Mouse (Mus musculus): Measurements from ENCODE around the gene Hoxb3. TPM values are rescaled to one million over a fixed set of nuclear protein-coding genes. Genes with fewer than 3 reads are reported as not detected.

The Hoxb3 gene
- polyA plus RNA-seq (2015; fragmentation: Nextera tagmentation; extraction: Ambion mirVana) = not detected in 2 replicates

DNA sequence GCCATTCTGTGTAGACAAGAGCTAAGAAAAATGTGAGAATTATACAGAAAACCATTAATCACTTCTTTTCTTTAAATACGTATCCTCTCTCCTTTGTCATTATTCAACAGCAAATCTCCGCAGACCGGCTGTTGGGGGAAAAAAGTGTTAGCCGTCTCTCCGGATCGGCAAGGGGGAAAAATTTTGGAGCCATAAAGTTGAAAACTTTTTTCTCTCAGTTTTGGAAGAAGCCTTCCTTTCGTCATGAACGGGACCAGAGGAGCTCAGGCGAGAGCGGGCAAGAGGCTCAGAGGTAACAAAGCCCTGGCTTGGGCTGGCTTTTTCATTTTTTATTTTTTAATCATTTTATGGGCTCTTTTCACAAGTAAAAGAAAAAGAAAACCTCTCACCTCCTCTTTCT, at the start of gene Hoxb3:
TSS of gene Hoxb3 (plus strand) at position 173 of the 400 bp plus-strand sequence.
- H3K27me3 ChIP-seq = peaks cover 99% of the 10 kb centered on the region
- no peak within 1 kb of the TSS for H3K4me2 ChIP-seq (replicated peaks)
- H3K9me3 ChIP-seq = no peaks in the 10 kb centered on the region
- peaks cover 5% of the 10 kb centered on the region for H3K4me1 ChIP-seq
- 2% methylated on average over 10 of the region's 10 CpGs for WGBS
- no peaks in the 10 kb centered on the region for H3K36me3 ChIP-seq
- no peak within 1 kb of the TSS for H3K27ac ChIP-seq (replicated peaks)
- no peak within 1 kb of the TSS for H3K9ac ChIP-seq (replicated peaks)
- H3K4me3 ChIP-seq = no peak within 1 kb of the TSS
- no peak for ATAC-seq (replicated peaks)

DNA sequence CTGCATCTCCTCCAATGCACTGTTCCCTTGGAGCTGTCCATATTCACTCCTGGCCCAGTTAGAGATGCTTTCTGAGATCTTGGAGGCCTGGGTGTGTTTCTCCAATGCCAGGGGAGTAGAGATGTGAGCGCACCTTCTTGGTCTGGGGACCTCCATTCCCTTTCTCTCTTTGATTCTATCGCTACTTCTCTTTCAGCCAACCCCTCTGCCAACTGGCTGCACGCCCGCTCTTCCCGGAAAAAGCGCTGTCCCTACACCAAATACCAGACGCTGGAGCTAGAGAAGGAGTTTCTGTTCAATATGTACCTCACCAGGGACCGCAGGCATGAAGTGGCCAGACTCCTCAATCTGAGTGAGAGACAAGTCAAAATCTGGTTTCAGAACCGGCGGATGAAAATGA, 48.7 kb upstream of the Hoxb3 start:
- H3K27me3 ChIP-seq = peaks cover 100% of the 10 kb centered on the region
- H3K27ac ChIP-seq (replicated peaks) = no peak overlapping the region
- no peak for ATAC-seq (replicated peaks)
- no peak overlapping the region for H3K4me2 ChIP-seq (replicated peaks)
- H3K36me3 ChIP-seq = no peaks in the 10 kb centered on the region
- H3K4me3 ChIP-seq = no peak overlapping the region
- no peak overlapping the region for H3K9ac ChIP-seq (replicated peaks)
- peaks cover 9% of the 10 kb centered on the region; the same call in 1 of the 2 replicates for H3K4me1 ChIP-seq
- 2% methylated on average over 10 of the region's 10 CpGs for WGBS
- no peaks in the 10 kb centered on the region for H3K9me3 ChIP-seq

DNA sequence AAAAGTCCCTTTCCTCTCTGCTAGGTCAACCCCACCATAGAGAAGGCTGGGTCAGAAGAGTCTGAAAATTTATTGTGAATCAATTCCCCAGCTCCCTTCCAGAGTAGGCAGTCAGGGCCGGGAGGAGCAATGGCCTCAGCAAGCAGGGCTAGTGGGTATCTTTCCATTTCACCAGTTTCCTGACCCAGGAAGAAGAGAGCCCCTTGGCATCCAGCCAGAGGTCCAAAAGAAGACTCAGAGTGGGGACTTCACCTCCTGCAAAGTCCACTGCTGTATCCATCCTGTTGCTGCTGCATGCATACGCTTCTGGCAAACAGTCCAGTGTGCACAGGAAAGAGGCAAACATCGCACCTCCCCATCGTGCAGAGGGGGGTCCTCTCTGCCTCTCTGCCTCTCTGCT, 47.2 kb upstream of the Hoxb3 start:
- 7% methylated on average over 4 of the region's 4 CpGs for WGBS
- H3K36me3 ChIP-seq = no peaks in the 10 kb centered on the region
- peaks cover 100% of the 10 kb centered on the region for H3K27me3 ChIP-seq

DNA sequence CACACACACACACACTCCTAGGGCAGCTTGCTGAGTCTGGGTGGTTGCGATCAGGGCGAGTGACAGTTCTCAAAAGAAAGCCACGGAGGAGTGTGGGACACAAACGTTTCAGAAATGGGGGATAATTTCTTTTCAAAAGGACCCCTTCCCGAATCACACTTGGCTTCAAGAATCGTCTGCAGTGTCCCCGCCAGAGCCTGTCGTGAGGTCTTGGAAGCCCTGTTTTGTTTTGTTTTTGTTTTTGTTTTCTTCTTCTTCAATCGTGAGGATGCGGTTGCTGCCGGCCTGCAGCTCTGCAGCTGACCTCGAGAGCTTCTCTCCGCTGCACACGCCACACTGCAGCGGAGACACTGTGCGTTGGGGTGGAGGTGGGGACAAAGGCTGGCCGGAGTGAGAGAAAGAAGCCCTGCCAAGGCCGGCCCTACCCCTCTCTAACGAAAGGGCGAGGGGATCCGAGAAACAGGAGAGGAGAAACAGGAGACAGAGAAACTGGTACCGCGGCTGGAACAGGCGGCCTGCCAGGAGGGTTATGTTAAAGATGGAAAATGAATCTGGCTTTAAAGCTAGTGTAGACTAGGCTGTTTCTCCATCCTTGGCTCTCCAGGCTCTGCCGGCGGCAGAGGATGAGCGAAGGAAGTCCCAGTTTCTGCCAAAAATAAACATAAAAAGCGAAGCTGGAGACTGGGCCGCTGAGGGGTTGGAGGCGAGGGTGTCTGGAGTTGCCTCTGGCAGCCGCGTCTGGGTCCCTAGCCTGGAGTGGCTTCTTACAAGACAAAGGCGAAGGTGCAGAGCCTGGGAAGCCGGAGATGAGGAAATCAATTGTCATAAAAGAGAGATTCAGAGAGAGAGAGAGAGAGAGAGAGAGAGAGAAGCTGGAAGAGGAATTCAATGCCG, 45.7 kb upstream of the Hoxb3 start:
- H3K27ac ChIP-seq (replicated peaks) = no peak overlapping the region
- no peaks in the 10 kb centered on the region for H3K9me3 ChIP-seq
- ATAC-seq (replicated peaks) = no peak
- no peak overlapping the region for H3K4me2 ChIP-seq (replicated peaks)
- 1% methylated on average over 35 of the region's 35 CpGs for WGBS
- H3K4me1 ChIP-seq = peaks cover 2% of the 10 kb centered on the region; the same call in 1 of the 2 replicates
- H3K9ac ChIP-seq (replicated peaks) = no peak overlapping the region
- H3K36me3 ChIP-seq = no peaks in the 10 kb centered on the region
- no peak overlapping the region for H3K4me3 ChIP-seq
- H3K27me3 ChIP-seq = peaks cover 100% of the 10 kb centered on the region

More for the DNA sequence above, 47.2 kb upstream of the Hoxb3 start:
- Histone ChIP-seq H3K4me3 (no peak overlapping the region), H3K4me2 (replicated peaks) (no peak overlapping the region), H3K9ac (replicated peaks) (no peak overlapping the region), H3K4me1 (peaks cover 8% of the 10 kb centered on the region; the same call in 1 of the 2 replicates), H3K27ac (replicated peaks) (no peak overlapping the region), H3K9me3 (no peaks in the 10 kb centered on the region)
- ATAC-seq (replicated peaks) = no peak

DNA sequence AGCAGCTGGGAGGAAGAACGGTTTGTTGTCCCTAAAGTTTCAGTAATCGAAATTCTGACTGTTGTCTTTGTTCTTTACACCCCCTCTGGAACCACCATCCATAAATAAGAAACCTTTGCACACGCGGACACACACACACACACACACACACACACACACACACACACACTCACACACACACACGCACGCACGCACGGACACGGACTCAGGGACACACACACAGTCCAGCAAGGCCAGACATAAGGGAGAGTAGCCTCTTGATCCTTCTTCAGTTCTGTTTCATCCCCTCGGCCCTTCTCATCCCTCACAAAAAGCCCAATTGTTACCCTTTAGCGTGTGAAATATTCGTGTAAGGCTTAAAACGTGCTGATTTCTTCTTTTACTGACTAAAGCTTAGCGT, 44.8 kb upstream of the Hoxb3 start:
- no peaks in the 10 kb centered on the region for H3K9me3 ChIP-seq
- H3K27ac ChIP-seq (replicated peaks) = no peak overlapping the region
- H3K27me3 ChIP-seq = peaks cover 100% of the 10 kb centered on the region
- no peak overlapping the region for H3K9ac ChIP-seq (replicated peaks)
- no peaks in the 10 kb centered on the region for H3K36me3 ChIP-seq
- H3K4me1 ChIP-seq = no peaks in the 10 kb centered on the region
- WGBS = 12% methylated on average over 14 of the region's 14 CpGs
- no peak for ATAC-seq (replicated peaks)
- no peak overlapping the region for H3K4me2 ChIP-seq (replicated peaks)
- H3K4me3 ChIP-seq = no peak overlapping the region

DNA sequence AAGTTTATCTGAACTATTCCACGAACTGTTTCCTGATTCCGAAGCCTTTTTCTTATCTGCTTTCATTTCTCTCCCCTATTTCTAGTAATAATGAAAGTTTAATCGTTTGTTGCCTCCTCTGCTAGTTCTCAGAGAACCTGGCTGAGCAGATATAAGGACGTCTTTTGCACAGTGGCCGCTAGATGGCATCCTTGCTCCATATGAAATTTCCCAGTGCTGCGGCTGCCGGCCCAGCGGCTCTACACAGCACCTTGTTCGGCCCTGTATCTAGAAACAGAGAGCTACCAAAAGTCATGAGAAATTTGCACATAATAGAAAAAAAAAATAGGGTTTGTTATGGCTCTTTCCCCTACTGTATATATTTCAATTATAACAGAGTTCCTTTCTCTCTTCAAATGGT, 44.4 kb upstream of the Hoxb3 start:
- Histone ChIP-seq H3K4me1 (no peaks in the 10 kb centered on the region), H3K36me3 (no peaks in the 10 kb centered on the region), H3K4me3 (no peak overlapping the region), H3K27ac (replicated peaks) (no peak overlapping the region), H3K9me3 (no peaks in the 10 kb centered on the region), H3K9ac (replicated peaks) (no peak overlapping the region), H3K27me3 (peaks cover 100% of the 10 kb centered on the region), H3K4me2 (replicated peaks) (no peak overlapping the region)
- whole genome bisulfite sequencing = under 1% methylated on average over 9 of the region's 9 CpGs
- ATAC-seq (replicated peaks) = no peak; the same call in 1 of the 2 replicates

DNA sequence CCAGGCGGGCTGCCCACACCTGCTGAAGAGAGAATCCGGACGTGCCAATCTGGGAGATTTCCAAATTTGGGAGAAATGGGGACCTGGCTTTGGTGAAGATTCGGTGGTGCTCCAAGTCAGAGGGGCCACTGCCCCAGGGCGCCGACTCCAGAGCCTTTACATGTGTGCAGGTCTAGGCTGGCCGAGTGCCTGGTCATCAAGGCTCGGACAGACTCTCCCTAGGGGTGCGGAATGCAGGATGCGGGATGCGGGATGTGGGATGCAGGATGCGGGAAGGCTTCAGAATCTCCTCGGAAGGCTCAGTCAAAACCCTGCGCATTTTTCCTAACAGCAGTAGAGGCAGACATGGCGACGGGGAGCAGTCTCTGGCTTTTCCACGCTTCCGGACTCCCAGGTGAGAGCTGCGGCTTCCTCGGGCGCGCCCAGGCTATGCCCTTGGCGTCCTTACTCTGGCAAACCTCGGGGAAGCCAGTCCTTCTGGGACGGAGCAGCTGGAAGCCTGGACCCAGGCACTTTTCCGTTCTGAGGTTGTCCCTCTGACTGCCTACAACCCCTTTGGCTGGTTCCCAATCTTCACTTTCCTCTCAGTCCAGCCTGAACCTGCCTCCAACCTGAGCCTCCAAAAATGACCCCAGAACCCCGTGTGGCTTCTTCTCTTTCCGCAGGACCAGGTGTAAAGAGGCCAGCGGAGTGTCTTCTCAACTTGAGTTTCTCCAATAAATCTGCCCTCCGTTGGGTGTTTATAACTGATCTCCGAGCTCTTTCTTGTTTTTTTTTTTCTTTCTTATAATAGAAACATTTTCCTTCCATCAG, 43.5 kb upstream of the Hoxb3 start:
- ATAC-seq (replicated peaks) = no peak
- Histone ChIP-seq H3K4me2 (replicated peaks) (no peak overlapping the region), H3K9me3 (no peaks in the 10 kb centered on the region), H3K27me3 (peaks cover 100% of the 10 kb centered on the region), H3K4me3 (no peak overlapping the region), H3K9ac (replicated peaks) (no peak overlapping the region), H3K27ac (replicated peaks) (no peak overlapping the region), H3K4me1 (peaks cover 8% of the 10 kb centered on the region), H3K36me3 (no peaks in the 10 kb centered on the region)
- 2% methylated on average over 31 of the region's 31 CpGs for WGBS

DNA sequence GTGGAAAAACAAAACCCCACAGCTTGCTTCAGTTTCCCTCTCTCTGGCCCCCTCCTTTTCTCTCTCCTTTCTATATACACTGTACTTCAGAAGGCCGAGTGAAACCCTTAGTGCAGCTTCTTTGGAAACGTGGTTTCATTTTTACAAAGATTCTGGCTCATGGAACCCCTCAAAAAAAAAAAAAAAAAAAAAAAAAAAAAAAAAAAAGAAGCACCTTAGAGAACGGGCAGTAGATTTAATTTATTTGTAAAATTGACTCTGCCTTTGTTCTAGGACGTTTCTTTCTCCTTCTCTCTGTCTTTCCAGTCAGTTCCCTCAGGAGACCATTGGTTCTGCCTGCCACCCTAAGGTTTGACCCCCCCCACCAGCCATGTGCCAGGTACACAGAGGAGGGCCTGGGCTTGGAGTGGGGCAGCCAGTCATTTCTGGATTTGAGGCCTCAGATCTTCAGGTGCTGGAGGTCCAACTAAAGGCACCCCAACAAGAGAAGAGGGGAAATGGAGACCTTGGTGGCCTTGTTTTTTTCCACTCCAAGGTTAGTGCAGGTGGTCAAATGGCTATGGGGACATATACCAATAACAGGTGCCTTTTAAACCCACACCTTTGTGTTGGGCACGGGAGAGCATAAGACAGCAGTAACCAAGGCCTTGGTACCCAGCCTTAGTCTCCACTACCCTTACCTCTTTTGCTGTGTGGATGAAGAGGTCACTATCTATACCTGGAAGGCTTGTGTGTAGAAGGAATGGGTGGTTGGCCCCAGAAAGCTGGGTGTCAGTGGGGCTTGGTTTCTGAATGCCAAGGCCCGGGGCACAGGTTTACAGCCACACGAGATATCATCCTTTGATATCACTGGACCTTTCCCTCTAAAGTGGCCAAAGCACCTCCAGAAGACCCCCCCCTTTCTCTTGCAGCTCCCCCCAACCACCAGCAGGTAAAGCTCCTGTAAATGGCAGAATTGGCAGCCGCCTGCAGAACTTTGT, 42.4 kb upstream of the Hoxb3 start:
- H3K36me3 ChIP-seq = no peaks in the 10 kb centered on the region
- H3K9ac ChIP-seq (replicated peaks) = no peak overlapping the region
- no peak overlapping the region for H3K4me3 ChIP-seq
- no peak for ATAC-seq (replicated peaks)
- H3K4me1 ChIP-seq = peaks cover 9% of the 10 kb centered on the region
- H3K27me3 ChIP-seq = peaks cover 98% of the 10 kb centered on the region
- no peak overlapping the region for H3K27ac ChIP-seq (replicated peaks)
- H3K9me3 ChIP-seq = no peaks in the 10 kb centered on the region
- no peak overlapping the region for H3K4me2 ChIP-seq (replicated peaks)
- WGBS = 8% methylated on average over 8 of the region's 8 CpGs

DNA sequence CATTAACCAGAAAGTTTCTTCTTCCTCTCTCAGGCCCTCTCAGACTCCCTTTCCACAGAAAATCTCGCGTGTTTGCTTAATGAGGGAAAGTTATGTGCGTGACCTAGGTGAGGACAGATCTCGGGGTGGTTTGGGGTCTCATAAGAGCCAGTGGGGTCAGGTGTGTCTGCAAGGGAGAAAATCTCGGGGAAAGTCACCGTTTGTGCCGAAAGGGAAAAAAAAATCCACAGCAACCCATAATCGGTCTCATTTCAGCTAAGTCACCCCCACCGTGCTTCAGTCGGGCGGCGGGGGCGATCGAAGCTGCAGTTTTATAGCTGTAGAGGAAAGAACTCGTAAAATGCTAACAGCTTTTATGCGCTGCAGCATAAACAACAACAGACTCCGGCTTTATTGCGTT, 41.7 kb upstream of the Hoxb3 start:
- Histone ChIP-seq H3K9me3 (no peaks in the 10 kb centered on the region), H3K36me3 (no peaks in the 10 kb centered on the region), H3K4me2 (replicated peaks) (no peak overlapping the region), H3K27me3 (peaks cover 98% of the 10 kb centered on the region), H3K4me3 (no peak overlapping the region), H3K27ac (replicated peaks) (no peak overlapping the region), H3K9ac (replicated peaks) (no peak overlapping the region), H3K4me1 (peaks cover 9% of the 10 kb centered on the region)
- ATAC-seq (replicated peaks) = no peak
- WGBS = 3% methylated on average over 18 of the region's 18 CpGs

DNA sequence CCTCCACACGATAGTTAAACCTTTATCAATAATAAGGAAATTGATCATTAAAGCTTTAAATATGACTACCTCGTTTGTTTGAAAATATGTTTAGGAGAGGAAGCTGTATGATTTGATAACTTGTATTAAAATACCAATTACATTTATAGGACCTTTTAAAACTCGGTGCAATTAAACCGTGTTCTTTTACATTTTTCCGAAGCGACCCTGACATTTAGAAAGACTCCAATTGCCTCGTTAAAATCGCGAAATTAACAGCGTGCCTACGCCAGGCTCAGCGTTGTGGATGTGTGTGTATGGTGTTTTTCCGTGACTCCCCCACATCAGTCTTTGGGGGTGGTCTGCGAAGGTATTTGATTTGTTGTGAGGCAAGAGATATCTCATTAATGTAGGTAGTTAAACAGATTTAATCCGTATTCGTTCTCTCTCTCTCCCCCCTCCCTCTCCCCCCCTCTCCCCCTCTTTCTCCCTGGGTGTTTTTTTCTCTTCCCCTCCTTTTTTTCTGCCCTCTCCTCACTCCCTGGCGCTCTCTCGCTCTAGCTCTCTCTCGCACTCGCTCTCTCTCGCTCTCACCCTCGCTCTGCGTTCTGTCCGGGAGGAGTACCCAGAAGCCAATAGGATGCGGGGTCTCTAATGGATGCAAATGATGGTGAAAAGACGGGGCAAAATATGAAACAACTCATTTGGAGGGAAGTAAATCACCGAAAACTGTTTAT, 41.1 kb upstream of the Hoxb3 start, which contains the start of gene Hoxb8:
TSS of gene Hoxb8 (plus strand) at position 51 of the 716 bp plus-strand sequence.
- H3K36me3 ChIP-seq = no peaks in the 10 kb centered on the region
- peaks cover 13% of the 10 kb centered on the region for H3K4me1 ChIP-seq
- no peaks in the 10 kb centered on the region for H3K9me3 ChIP-seq
- H3K4me2 ChIP-seq (replicated peaks) = no peak within 1 kb of the TSS
- no peak within 1 kb of the TSS for H3K9ac ChIP-seq (replicated peaks)
- WGBS = 1% methylated on average over 27 of the region's 27 CpGs
- ATAC-seq (replicated peaks) = no peak
- no peak within 1 kb of the TSS for H3K27ac ChIP-seq (replicated peaks)
- H3K27me3 ChIP-seq = peaks cover 98% of the 10 kb centered on the region
- H3K4me3 ChIP-seq = no peak within 1 kb of the TSS
